Mouse (Mus musculus) embryo, embryonic 11.5 days (tissue): ENCODE results near the gene 1520401A03Rik.
A peak's percentile ranks its signal among the peaks of the same experiment; 100 is the strongest.

ENCODE experiments used
- DNase-seq: peaks from one replicate; pipeline ENCODE4 v3.0.0-alpha.2; 2012; ENCODE audit warnings: low read depth, low spot score

Gene 1520401A03Rik

DNA sequence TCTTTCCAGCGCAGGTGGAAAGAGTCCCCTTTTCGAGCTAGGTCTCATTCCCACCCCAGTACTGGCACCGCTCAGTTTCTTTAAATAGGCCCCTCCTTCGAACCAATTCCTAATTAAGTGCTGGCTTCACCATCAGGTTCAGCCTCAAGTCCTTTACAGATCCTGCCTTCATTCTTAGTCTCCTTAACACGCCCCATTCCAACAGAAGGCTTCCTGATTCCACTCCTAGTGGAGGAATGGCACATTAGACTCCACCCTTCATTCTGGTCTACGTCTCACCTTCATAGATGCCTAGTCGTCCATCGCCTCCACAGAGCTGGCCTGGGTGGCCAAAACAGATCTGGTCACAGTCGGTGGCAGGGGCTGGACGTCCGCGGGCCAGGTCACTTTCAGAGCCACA lies 20.4 kb upstream of the 1520401A03Rik start:
- no peak for DNase-seq

GRCm38 (mm10) chr17:23742210-23742793 lies 19.7 kb upstream of the 1520401A03Rik start:
- no peak for DNase-seq

- no peak for DNase-seq
Measured at GRCm38 (mm10) chr17:23741359-23742209, 19.0 kb upstream of the 1520401A03Rik start.

GRCm38 (mm10) chr17:23740598-23741021 lies 18.0 kb upstream of the 1520401A03Rik start, which contains the start of gene Paqr4:
TSS of gene Paqr4 (minus strand) at chr17:23740867.
- DNase-seq: no peak

- peak; percentile 79 for DNase-seq
Measured at GRCm38 (mm10) chr17:23740136-23740584, 17.6 kb upstream of the 1520401A03Rik start.

GRCm38 (mm10) chr17:23739202-23740135 lies 16.9 kb upstream of the 1520401A03Rik start:
- DNase-seq: no peak

DNA sequence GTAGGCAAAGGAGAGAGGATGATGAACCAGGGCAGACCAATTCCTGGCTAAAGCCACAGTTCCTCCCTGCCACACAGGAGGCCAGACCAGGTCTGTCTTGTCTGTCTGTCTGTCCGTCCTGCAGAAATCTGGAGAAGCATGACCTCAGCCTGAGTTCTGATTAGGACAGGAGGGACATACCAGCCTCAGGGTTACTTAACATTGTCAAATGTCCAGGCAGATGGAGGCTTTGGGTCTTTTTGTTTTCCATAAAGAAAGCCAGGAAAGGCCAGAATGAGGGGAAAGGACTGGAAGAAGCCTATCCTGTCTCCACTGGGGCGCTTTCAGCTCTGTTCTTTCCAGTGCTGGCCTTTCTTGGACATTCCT lies 16.2 kb upstream of the 1520401A03Rik start:
- no peak for DNase-seq

DNA sequence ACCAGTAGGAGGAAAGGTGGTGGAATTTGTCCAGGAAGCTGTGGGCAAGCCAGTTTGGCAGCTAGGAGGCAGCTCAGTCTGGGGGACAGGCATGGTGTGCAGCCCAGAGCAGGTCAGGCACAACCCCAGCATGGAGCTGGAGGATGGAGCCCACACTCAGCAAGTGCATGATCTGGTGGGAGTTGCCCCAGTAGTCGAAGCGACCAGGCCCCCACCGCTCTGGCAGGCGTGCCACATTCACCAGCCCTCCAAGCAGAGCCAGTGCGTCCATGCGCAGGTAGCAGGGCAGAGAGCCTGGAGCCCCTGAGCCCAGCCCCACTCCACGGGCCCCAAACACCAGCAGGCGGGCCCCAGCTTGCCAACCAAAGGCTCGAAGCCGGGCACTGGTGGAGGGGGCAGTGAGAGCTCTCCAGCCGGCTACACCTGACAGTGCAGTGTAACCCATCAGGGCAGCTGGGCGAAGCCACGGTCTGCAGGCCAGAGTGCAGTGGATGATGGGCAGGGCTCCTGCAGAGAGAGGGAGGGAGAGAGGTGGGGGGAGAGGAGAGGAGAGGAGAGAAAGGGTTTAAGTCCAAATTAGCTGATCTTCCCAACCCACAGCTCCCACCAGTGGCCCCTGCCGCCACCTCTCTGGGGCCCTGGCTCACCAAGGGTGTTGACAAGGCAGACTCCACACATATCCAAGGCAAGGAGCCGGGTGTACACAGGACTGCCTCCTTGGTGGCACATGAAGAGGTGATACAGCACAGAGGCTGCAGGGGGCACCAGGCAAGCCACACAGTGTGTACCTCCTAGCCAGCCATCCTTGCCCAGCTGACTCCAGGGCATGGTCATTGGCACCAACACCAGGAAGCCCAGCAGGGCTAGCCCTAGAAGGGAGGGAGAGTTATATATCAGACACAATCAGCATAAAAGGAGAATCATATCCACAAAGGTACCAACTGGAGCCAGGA lies 15.2 kb upstream of the 1520401A03Rik start:
- DNase-seq: no peak

DNA sequence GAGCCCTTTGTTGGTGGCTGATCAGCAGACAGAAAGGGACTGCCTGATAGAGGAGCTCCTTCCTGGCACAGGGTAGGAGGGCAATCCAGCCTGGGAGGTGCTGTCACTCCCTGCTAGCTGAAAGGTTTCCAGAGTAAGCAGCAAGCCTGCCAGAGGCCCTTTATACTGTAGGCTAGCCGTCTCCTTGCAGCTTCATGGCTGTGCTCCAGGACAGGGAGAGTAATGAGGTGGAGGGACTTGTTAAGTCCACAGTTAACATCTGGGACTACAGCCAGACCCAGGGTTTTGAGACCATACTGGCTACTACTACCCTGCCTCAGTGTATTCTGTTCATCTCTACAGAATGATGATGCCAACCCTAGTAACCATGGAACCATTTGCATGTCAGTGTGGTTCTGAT lies 11.8 kb upstream of the 1520401A03Rik start:
- DNase-seq: no peak

DNA sequence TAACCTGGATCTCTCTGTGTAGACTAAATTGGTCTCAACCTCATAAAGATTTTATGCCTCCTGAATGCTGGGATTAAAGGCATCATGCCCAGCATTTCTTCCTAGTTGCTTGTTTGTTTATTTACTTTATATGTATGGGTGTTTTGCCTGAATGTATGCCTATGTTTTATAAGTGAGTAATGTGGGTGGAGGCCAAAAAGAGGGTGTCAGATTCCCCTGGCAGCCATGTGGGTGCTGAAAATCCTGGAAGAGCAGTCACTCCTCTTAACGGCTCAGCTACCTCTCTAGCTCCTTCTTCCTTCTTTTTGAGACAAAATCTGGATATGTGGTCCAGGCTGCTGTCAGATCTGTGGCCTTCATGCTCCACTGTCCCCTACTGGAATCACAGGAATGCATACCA lies 7.9 kb upstream of the 1520401A03Rik start:
- no peak for DNase-seq

- DNase-seq: peak; percentile 59
Measured at GRCm38 (mm10) chr17:23726758-23727142, 4.2 kb upstream of the 1520401A03Rik start.

DNA sequence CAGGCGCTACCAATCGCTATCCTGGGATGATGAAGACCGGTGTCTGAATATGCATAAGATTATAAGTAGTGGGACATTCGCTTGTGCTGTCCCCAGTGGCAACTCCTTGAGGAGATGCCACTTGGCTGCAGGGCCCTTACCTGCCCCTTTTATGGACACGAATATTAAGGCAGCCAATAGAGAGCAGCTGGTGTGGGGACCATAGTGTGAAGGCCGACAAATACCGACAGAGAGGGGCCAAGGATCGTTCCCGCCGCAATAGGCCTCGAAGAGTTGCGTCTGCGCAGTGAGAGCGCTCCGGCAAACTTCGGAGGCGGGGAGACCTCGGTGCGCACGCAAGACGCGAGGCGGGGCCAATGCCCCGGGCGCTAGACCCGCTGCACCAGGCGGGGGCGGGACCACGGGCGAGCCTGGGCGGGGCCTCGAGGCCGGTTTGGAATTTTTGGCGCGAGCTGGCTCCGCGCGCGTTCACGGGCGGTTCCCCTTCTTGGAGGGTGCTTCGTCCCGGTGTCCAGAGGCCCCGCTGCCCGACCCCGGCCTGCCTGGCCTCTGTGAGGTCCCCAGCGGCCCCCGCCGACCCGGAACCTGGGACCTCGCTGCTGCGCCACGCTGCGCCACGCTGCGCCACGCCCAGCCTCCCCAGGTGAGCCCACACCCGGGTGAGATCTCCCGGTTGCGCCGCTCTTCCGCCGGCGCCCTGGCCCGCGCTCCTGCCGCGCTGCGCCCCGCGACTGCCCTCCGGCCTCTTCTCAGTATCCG lies 3.6 kb upstream of the 1520401A03Rik start, which contains the start of gene Pkmyt1:
Pkmyt1 (plus strand) TSS at position 338 of the 759 bp plus-strand sequence.
- peak; percentile 91 for DNase-seq

DNA sequence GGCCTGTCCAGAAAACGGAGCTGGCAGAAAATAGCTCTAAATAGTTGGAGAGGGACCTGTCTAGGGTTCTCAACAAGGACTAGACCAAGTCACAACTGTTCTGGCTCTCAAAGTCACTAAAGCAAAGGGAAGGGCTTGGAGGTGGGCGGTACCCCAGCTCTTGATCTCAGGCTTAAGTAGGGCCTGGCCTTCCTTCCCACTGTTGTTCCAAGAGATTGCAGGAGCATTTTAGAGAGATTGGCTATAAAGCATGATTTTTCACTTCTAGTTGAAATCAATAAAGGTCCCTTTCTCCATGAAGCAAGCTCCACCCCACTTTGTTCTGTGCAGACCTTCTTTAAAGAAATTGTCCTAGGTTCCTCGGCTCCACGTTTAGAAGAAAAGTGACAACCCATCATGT lies 2.9 kb upstream of the 1520401A03Rik start:
- no peak for DNase-seq

- no peak for DNase-seq
Measured at GRCm38 (mm10) chr17:23721886-23722285, 697 bp downstream of the 1520401A03Rik start.

GRCm38 (mm10) chr17:23719455-23719854 lies 3.1 kb downstream of the 1520401A03Rik start:
- no peak for DNase-seq

GRCm38 (mm10) chr17:23717003-23717402 lies 5.6 kb downstream of the 1520401A03Rik start:
- DNase-seq: no peak

GRCm38 (mm10) chr17:23706212-23706611 lies 16.4 kb downstream of the 1520401A03Rik start:
- peak; percentile 54 for DNase-seq

GRCm38 (mm10) chr17:23705525-23706104 lies 17.0 kb downstream of the 1520401A03Rik start:
- DNase-seq: no peak

DNA sequence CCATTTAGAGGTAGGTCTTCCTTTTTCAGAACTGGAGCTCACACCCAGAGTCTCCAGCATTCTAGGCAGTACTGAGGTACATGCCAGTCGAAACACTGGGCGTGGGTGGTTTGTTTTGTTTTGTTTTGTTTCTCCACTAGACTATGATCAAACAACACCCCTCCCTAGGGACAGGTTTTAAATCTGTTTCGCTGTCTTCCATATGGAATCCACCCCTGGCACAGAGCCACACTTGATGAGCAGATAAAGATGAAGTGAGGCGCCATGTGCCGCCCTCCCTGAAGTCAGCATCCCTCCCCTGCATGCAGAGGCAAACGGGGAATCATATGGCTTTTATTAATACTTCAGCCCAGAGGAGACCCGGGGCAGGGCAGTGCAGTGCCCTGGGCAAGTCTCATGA lies 17.8 kb downstream of the 1520401A03Rik start:
- no peak for DNase-seq
